Mouse (Mus musculus): ENCODE results near the gene Unc5cl. TPM values are rescaled to one million over a fixed set of nuclear protein-coding genes. Genes with fewer than 3 reads are reported as not detected.

Gene Unc5cl
- polyA plus RNA-seq, 1 experiment = 1.5 TPM

DNA sequence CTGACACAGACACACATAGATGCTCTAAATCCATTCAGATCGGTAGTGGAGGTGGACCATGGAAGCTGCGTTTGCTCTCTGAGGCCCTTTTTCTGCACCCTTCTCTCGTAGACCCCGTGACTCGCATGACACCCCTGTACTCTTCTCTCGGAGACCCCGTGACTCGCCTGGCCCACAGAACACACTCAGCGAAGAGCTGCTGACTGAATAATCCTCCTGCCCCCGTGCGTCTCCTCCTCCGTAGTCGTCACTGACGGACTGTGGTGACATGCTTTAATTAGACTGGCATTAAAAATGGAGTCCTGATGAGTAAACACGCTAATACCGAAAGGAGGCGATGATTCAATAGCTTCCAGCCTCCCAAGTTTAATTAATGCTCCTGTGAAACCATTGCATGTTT lies 84.6 kb downstream of the Unc5cl start:
- H3K36me3 ChIP-seq (ENCODE audit: control insufficient read depth) = no peaks in the 10 kb centered on the region
- H3K4me3 ChIP-seq (replicated peaks) = no peak overlapping the region
- TF ChIP-seq GATA1 (IDR thresholded peaks at IDR 0.05; ENCODE audit: low read length) (no peak), TAL1 (IDR thresholded peaks at IDR 0.05; ENCODE audit: low read length) (no peak)
- peaks cover 3% of the 10 kb centered on the region; the same call in 1 of the 2 replicates for H3K9me3 ChIP-seq (ENCODE audit: control insufficient read depth, low read length)
- no peaks in the 10 kb centered on the region for H3K27me3 ChIP-seq (ENCODE audit: control insufficient read depth)
- H3K4me1 ChIP-seq (ENCODE audit: control insufficient read depth) = no peaks in the 10 kb centered on the region

DNA sequence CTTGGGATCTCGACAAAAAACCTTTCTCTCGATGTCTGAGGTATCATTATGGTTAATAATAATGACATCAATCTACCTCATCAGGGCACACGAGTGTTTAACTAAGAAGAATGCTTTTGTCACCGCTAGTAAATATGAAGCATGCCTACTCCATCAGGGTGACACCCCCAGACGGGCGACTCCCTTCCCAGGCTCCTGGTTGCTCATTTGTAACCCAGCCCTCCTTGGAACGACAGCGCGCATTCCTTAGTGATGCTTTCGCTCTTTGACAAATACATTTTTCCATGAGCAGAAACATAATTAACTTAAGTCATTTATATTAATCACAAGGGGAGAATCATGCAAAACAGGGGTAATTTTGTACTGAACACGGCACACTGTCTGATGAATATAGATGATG lies 88.0 kb downstream of the Unc5cl start:
- no peak for TF ChIP-seq GATA1 (IDR thresholded peaks at IDR 0.05; ENCODE audit: low read length)
- TF ChIP-seq TAL1 (IDR thresholded peaks at IDR 0.05; ENCODE audit: low read length) = no peak
- no peaks in the 10 kb centered on the region for H3K36me3 ChIP-seq (ENCODE audit: control insufficient read depth)
- peaks cover 3% of the 10 kb centered on the region; the same call in 1 of the 2 replicates for H3K9me3 ChIP-seq (ENCODE audit: control insufficient read depth, low read length)
- H3K4me3 ChIP-seq (replicated peaks) = no peak overlapping the region
- no peaks in the 10 kb centered on the region for H3K4me1 ChIP-seq (ENCODE audit: control insufficient read depth)
- no peaks in the 10 kb centered on the region for H3K27me3 ChIP-seq (ENCODE audit: control insufficient read depth)

DNA sequence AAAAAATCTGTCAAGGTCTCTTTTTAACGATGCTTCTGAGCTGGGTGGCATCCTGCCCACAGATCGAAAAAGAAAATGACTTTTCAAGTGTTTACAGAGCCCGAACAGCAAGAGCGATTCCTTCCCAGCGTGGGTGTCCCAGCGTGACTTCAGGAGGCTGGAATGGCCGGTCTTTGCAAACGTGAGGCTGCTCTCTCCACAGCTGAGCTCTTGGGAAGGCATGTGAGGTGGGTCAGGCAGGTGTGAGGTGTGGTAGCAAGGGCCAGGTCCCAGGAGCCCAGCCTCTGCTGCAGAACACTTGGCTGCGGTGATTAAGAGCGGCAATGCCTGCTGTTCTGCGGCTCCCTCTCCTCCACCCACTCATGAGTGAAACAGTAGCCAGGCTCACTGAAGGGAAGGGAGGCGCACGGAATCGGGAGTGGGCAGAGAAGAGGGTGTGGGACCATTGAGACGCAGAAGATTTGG lies 88.6 kb downstream of the Unc5cl start:
- Histone ChIP-seq H3K27me3 (ENCODE audit: control insufficient read depth) (no peaks in the 10 kb centered on the region), H3K4me1 (ENCODE audit: control insufficient read depth) (no peaks in the 10 kb centered on the region), H3K9me3 (ENCODE audit: control insufficient read depth, low read length) (peaks cover 3% of the 10 kb centered on the region; the same call in 1 of the 2 replicates), H3K4me3 (replicated peaks) (no peak overlapping the region), H3K36me3 (ENCODE audit: control insufficient read depth) (no peaks in the 10 kb centered on the region)
- TF ChIP-seq GATA1 (IDR thresholded peaks at IDR 0.05; ENCODE audit: low read length) (no peak), TAL1 (IDR thresholded peaks at IDR 0.05; ENCODE audit: low read length) (no peak)

DNA sequence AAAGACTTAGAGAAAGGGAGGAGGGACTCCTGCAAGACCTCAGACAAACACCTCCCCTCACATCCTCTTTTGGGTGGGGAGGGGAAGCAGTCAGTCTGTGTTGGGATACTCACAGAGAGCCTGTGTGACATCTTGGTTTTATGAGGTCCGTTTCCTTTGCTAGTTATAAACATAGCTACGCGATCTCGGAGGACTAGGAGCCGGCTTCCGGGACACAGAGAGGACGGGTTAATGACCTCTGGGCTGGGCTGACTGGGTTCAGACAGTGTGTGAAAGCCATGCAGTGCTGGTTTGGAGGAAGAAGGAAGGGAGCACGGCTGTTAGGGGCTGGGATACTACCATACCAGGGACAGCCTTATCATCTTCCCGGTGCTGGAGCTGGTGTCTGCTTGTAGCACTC lies 90.0 kb downstream of the Unc5cl start:
- Histone ChIP-seq H3K36me3 (ENCODE audit: control insufficient read depth) (no peaks in the 10 kb centered on the region), H3K27me3 (ENCODE audit: control insufficient read depth) (no peaks in the 10 kb centered on the region), H3K4me3 (replicated peaks) (no peak overlapping the region), H3K9me3 (ENCODE audit: control insufficient read depth, low read length) (no peaks in the 10 kb centered on the region), H3K4me1 (ENCODE audit: control insufficient read depth) (no peaks in the 10 kb centered on the region)
- TF ChIP-seq GATA1 (IDR thresholded peaks at IDR 0.05; ENCODE audit: low read length) = no peak
- TF ChIP-seq TAL1 (IDR thresholded peaks at IDR 0.05; ENCODE audit: low read length) = no peak

DNA sequence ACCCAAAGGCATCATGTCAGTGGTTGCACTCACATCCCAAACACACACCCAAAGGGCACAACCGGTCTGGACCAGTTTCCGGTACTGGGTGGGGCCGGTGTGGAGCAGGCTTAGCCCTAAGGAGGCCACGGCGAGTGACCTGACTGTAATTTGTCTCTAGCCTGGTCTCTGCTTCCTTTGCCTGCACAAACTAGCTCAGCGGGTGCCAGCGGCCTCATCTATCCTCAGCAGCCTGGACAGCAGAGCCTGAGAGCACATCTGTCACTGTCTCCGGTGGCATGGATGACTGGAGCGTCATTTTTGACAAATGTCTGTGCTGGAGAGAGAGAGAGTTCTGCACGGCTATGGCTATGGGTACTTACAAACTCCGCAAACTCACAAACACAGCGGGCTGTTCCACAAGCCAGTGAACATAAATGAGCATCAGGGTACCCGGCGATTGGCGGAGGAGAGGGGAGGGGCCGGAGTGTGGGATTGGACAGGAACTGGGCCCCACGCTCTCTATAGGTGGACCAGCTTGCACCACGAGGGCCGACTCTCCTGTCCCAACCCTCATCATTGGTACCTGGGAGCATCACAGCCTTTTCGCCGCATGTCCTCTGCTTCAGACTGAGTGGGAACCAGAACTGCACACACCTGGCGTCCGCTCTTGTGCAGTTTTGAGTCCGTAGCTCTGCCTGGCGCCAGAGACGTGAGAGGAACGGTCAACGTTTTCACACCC lies 90.7 kb downstream of the Unc5cl start:
- no peaks in the 10 kb centered on the region for H3K9me3 ChIP-seq (ENCODE audit: control insufficient read depth, low read length)
- no peaks in the 10 kb centered on the region for H3K36me3 ChIP-seq (ENCODE audit: control insufficient read depth)
- no peak overlapping the region for H3K4me3 ChIP-seq (replicated peaks)
- H3K4me1 ChIP-seq (ENCODE audit: control insufficient read depth) = no peaks in the 10 kb centered on the region
- TF ChIP-seq GATA1 (IDR thresholded peaks at IDR 0.05; ENCODE audit: low read length) (no peak), TAL1 (IDR thresholded peaks at IDR 0.05; ENCODE audit: low read length) (no peak)
- no peaks in the 10 kb centered on the region for H3K27me3 ChIP-seq (ENCODE audit: control insufficient read depth)

DNA sequence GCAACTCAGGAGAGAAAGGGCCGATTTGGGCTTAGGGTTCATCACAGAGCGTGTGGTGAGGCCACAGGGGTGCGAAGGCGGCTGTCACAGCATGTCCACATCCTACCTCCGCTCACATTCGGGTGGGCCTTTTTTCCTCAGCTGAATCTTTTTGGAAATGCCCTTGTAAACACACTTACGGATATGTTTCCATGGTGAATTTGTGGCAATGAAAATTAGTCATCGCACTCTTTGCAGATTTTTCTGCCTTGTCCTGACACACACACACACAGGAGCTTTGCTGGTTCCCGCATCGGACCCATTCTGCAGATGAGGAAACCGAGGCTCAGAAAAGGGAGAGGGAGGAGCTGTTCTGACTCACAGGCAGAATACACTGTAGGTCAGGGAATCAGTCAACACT lies 91.3 kb downstream of the Unc5cl start:
- no peak for TF ChIP-seq TAL1 (IDR thresholded peaks at IDR 0.05; ENCODE audit: low read length)
- no peak for TF ChIP-seq GATA1 (IDR thresholded peaks at IDR 0.05; ENCODE audit: low read length)
- no peaks in the 10 kb centered on the region for H3K27me3 ChIP-seq (ENCODE audit: control insufficient read depth)
- H3K4me3 ChIP-seq (replicated peaks) = no peak overlapping the region

DNA sequence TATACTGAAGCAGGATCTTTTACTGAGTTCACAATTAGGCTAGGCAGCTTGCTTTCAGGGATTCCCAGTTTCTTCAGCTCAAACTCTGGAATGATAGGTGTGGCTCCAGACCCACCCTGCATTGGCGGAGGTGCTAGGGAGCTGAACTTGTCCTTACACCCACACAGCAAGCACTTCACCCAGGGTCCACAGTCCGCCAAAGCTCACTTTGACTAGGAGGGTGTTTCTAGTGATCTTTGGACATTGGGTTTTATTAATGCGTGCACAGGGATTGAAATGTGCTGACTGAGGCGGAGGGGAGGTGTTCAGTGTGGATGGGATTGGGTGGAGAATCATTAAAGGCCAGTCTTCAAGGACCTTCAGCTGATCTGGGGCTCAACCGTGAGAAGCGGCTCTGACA lies 93.0 kb downstream of the Unc5cl start:
- TF ChIP-seq TAL1 (IDR thresholded peaks at IDR 0.05; ENCODE audit: low read length) (no peak), GATA1 (IDR thresholded peaks at IDR 0.05; ENCODE audit: low read length) (no peak)
- Histone ChIP-seq H3K9me3 (ENCODE audit: control insufficient read depth, low read length) (no peaks in the 10 kb centered on the region), H3K27me3 (ENCODE audit: control insufficient read depth) (no peaks in the 10 kb centered on the region), H3K4me3 (replicated peaks) (no peak overlapping the region), H3K36me3 (ENCODE audit: control insufficient read depth) (no peaks in the 10 kb centered on the region), H3K4me1 (ENCODE audit: control insufficient read depth) (no peaks in the 10 kb centered on the region)

More for the DNA sequence above, 91.3 kb downstream of the Unc5cl start:
- Histone ChIP-seq H3K4me1 (ENCODE audit: control insufficient read depth) (no peaks in the 10 kb centered on the region), H3K9me3 (ENCODE audit: control insufficient read depth, low read length) (no peaks in the 10 kb centered on the region), H3K36me3 (ENCODE audit: control insufficient read depth) (no peaks in the 10 kb centered on the region)

DNA sequence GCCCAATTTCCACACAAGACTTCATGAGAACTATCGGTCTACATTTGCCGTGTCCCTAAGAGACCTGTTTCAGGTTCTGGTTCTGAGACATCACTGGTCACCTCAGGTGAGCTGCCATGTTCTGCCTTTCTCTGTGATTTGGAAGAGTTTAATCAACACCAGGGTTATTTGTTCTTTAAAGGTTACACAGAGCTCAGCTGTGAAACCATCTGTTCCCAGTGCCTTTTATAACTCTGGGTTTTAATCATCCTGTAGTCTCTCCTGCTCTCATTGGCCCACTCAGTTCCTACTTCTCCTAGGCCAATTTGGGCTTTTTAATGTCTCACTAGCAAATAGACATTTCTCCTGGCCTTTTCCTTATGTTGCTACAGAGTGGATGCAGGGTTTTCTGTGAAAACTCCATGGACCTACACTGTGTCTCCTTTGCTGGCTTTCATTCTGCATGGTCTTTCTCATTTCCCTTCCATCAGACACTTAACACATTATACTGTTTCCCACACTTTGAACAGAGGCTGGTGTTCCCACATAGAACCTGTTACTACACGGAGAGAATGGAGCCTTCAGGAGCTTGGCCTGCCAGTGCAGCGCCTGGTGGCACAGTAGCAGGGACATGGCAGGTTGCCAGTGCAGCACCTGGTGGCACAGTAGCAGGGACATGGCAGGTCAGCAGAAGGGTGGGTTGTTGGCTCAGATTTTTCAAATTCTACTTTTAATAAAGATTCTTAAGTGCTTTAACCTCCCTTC lies 97.3 kb downstream of the Unc5cl start:
- no peaks in the 10 kb centered on the region; the same call in 1 of the 2 replicates for H3K27me3 ChIP-seq (ENCODE audit: control insufficient read depth)
- H3K9me3 ChIP-seq (ENCODE audit: control insufficient read depth, low read length) = no peaks in the 10 kb centered on the region
- H3K4me3 ChIP-seq (replicated peaks) = no peak overlapping the region
- no peaks in the 10 kb centered on the region for H3K36me3 ChIP-seq (ENCODE audit: control insufficient read depth)
- H3K4me1 ChIP-seq (ENCODE audit: control insufficient read depth) = no peaks in the 10 kb centered on the region
- TF ChIP-seq GATA1 (IDR thresholded peaks at IDR 0.05; ENCODE audit: low read length) (no peak), TAL1 (IDR thresholded peaks at IDR 0.05; ENCODE audit: low read length) (no peak)

DNA sequence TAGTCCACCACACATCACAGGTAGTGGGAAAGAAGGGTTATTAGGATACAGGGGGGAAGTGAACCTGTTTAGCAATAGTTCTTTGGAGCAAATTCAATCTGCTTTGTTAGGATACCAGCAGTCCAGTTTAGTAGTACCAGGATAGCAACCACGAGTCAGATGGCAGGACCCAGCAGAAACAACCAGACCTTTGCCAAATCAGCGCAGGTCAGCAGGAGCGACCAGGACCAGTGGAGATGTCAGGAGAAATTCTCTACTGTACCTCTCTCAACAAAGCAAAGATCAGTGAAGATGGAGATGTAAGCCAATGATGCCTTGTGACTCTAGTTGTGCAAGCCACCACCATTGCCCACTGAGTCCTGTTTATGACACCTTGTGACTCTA lies 97.8 kb downstream of the Unc5cl start:
- no peaks in the 10 kb centered on the region for H3K4me1 ChIP-seq (ENCODE audit: control insufficient read depth)
- no peaks in the 10 kb centered on the region for H3K9me3 ChIP-seq (ENCODE audit: control insufficient read depth, low read length)
- no peaks in the 10 kb centered on the region for H3K36me3 ChIP-seq (ENCODE audit: control insufficient read depth)
- H3K27me3 ChIP-seq (ENCODE audit: control insufficient read depth) = no peaks in the 10 kb centered on the region; the same call in 1 of the 2 replicates
- H3K4me3 ChIP-seq (replicated peaks) = no peak overlapping the region
- no peak for TF ChIP-seq TAL1 (IDR thresholded peaks at IDR 0.05; ENCODE audit: low read length)

Data from erythroblast, embryonic 14.5 days (primary cell).